Mouse (Mus musculus): ENCODE measurements around the gene Ear14.
A peak's percentile ranks its signal among the peaks of the same experiment; 100 is the strongest.
"Not testable (repeated sequence)": the region's sequence is repeated elsewhere in the genome, so short reads cannot be mapped to it uniquely, and the experiment has no call there.

Gene Ear14

GRCm38 (mm10) chr14:51203115-51203514 is at the start of gene Ear14:
Gene Ear14, plus strand, starts transcription at chr14:51203391.
- no peak for DNase-seq

- no peak for DNase-seq
These were observed 47.0 kb upstream of the Ear14 start for GRCm38 (mm10) chr14:51156056-51156735.

GRCm38 (mm10) chr14:51156736-51157068 is 46.5 kb upstream of the Ear14 start:
- no peak for DNase-seq

- no peak for DNase-seq
These were observed 46.1 kb upstream of the Ear14 start for GRCm38 (mm10) chr14:51157072-51157471.

- not testable (repeated sequence) for DNase-seq
These were observed 41.2 kb upstream of the Ear14 start, which contains the start of gene Rnase2b for GRCm38 (mm10) chr14:51161976-51162375. Gene Rnase2b, plus strand, starts transcription at chr14:51162260.

- not testable (repeated sequence) for DNase-seq
These were observed 39.9 kb upstream of the Ear14 start for GRCm38 (mm10) chr14:51163323-51163722.

- DNase-seq = no peak
These were observed 37.8 kb upstream of the Ear14 start for GRCm38 (mm10) chr14:51165435-51165834.

GRCm38 (mm10) chr14:51166068-51166467 is 37.1 kb upstream of the Ear14 start:
- no peak for DNase-seq

GRCm38 (mm10) chr14:51172095-51172865 is 30.9 kb upstream of the Ear14 start:
- DNase-seq = peak; percentile 19

GRCm38 (mm10) chr14:51172947-51173346 is 30.2 kb upstream of the Ear14 start:
- peak; percentile 23 for DNase-seq

- no peak for DNase-seq
These were observed 29.3 kb upstream of the Ear14 start for GRCm38 (mm10) chr14:51173843-51174242.

- DNase-seq = not testable (repeated sequence)
These were observed 22.1 kb upstream of the Ear14 start for GRCm38 (mm10) chr14:51181051-51181450.

GRCm38 (mm10) chr14:51195681-51196080 is 7.5 kb upstream of the Ear14 start:
- no peak for DNase-seq

- no peak for DNase-seq
These were observed 3.8 kb upstream of the Ear14 start, which contains the start of gene Ang2 for GRCm38 (mm10) chr14:51199098-51200023. Gene Ang2, minus strand, starts transcription at chr14:51199148.

GRCm38 (mm10) chr14:51200054-51200453 is 3.1 kb upstream of the Ear14 start:
- DNase-seq = no peak

- DNase-seq = no peak
These were observed 2.7 kb upstream of the Ear14 start for GRCm38 (mm10) chr14:51200466-51200865.

GRCm38 (mm10) chr14:51220075-51220474 is 16.9 kb downstream of the Ear14 start:
- DNase-seq = not testable (repeated sequence)

- DNase-seq = not testable (repeated sequence)
These were observed 26.5 kb downstream of the Ear14 start for GRCm38 (mm10) chr14:51229657-51230056.

- not testable (repeated sequence) for DNase-seq
These were observed 34.3 kb downstream of the Ear14 start for GRCm38 (mm10) chr14:51237488-51237887.

GRCm38 (mm10) chr14:51240899-51241298 is 37.7 kb downstream of the Ear14 start:
- DNase-seq = no peak

- DNase-seq = no peak
These were observed 44.5 kb downstream of the Ear14 start for GRCm38 (mm10) chr14:51247736-51248135.

- no peak for DNase-seq
These were observed 47.2 kb downstream of the Ear14 start for GRCm38 (mm10) chr14:51250348-51250747.

GRCm38 (mm10) chr14:51252206-51252605 is 49.0 kb downstream of the Ear14 start:
- not testable (repeated sequence) for DNase-seq
